Mouse (Mus musculus) heart, postnatal 25 days (tissue): ENCODE data around the gene Ephb6. TPM values are rescaled to one million over a fixed set of nuclear protein-coding genes. Genes with fewer than 3 reads are reported as not detected.

Source experiments
- DNase-seq: peaks from one replicate; pipeline ENCODE4 v3.0.0; 2022; ENCODE audit warnings: low spot score
- intact Hi-C: fragments of 180-260 bp; cut with DNase I; formaldehyde crosslinking; loops from one replicate; pipeline ENCODE4 v1.15.1; 2025
- total RNA-seq, 2 experiments: library from RNA; stranded (reverse); gene quantifications; 2 replicates each; pipeline ENCODE4 v1.2.3; 2021

Gene Ephb6
- total RNA-seq, 2 experiments from 2014 or later, result 1.6 to 2.0 TPM

- DNase-seq, result no peak
- intact Hi-C loops, result no loop called here
These were observed 16.1 kb downstream of the Ephb6 start for GRCm38 (mm10) chr6:41621241-41621990.

DNA sequence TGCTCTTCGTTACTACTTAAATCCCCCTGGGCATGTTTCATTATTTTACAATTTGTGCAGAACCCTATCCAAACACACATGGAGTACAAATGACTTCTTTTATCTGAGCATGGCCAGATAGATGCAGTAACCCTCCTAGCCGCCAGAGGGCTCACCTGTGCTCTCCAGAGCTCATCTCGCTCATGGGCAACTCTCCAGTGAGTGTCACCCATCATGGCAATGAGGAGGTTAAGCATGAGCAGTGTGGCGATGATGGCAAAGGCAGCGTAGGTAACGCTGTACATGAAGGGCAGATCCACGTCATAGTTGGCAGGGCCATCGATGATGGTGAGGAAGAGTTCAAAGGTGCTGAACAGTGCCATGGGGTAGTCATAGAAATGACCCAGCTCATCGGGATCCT lies 17.4 kb downstream of the Ephb6 start:
- no peak for DNase-seq

DNA sequence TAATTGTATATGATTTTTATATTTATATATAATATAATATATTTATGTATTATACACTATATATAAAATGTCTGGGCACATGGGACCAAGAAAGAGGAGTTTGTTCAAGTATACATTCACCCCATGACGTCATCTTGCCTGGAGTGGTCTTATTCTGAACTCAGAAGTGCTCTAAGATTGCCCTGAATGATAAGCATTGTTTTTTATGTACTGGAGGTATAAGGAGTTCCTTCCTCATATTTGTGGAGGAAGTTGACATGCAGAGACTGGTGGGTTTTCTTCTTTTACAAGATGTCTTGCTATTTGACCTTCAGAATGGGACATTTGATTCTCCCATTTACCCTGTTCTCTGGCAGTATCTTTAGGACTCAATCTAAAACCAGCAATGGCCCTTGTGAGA lies 22.9 kb downstream of the Ephb6 start:
- DNase-seq, result no peak
- intact Hi-C loops, result no loop called here

More for the DNA sequence above, 17.4 kb downstream of the Ephb6 start:
- intact Hi-C loops, result no loop called here

- DNase-seq, result no peak
- intact Hi-C loops, result no loop called here
These were observed 25.5 kb downstream of the Ephb6 start for GRCm38 (mm10) chr6:41630791-41631190.

- intact Hi-C loops, result no loop called here
- DNase-seq, result no peak
These were observed 26.3 kb downstream of the Ephb6 start for GRCm38 (mm10) chr6:41631549-41631948.

DNA sequence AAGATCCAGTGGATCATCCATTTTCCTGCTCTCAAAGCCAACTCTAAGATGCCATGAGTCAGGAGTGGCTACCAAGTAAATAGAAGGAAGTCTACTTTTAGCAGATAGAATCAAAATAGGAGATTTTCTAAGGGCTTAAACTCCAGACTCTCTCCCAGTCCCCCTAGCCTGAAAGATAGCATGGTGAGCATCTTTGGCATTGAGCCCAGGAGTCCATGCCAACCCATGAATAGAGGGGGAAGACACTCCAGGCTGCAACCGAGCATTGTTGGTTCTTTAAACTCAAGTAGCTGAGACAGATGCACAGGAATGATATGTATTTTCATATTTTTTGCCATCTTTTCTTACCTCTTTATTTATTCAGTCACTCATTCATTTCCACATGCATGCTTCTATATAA lies 29.9 kb downstream of the Ephb6 start:
- intact Hi-C loops, result no loop called here
- DNase-seq, result no peak

- no peak for DNase-seq
- intact Hi-C loops, result no loop called here
These were observed 30.9 kb downstream of the Ephb6 start, which contains the start of gene Trpv6 for GRCm38 (mm10) chr6:41636178-41636577. Gene Trpv6 (minus strand): TSS chr6:41636405.

- intact Hi-C loops, result no loop called here
- DNase-seq, result no peak
These were observed 32.1 kb downstream of the Ephb6 start for GRCm38 (mm10) chr6:41637393-41637792.

GRCm38 (mm10) chr6:41637927-41638506 lies 32.7 kb downstream of the Ephb6 start:
- intact Hi-C loops, result no loop called here
- DNase-seq, result no peak

DNA sequence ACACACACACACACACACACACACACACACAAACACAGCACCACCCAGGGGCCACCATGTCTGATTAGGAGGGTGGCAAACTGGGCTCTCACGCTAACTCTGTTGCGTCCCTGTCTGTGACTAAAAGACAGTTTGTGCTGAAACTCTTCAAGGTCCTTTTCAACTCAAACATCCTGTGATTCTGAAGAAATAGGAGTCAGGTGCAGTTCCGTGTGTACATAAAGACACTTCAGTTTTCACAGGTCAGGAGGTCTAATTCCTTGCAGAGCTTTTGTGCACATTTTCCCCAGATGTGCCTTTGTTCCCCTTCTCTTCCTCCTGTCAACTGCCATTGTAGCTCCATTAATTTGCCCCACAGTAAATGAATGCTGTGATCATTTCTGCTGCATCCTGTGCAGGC lies 35.2 kb downstream of the Ephb6 start:
- intact Hi-C loops, result no loop called here

GRCm38 (mm10) chr6:41641173-41641866 lies 36.0 kb downstream of the Ephb6 start:
- intact Hi-C loops, result no loop called here
- DNase-seq, result no peak

More for the DNA sequence above, 35.2 kb downstream of the Ephb6 start:
- DNase-seq, result no peak

GRCm38 (mm10) chr6:41642765-41643164 lies 37.5 kb downstream of the Ephb6 start:
- intact Hi-C loops, result no loop called here
- no peak for DNase-seq

GRCm38 (mm10) chr6:41643227-41643626 lies 37.9 kb downstream of the Ephb6 start:
- DNase-seq, result no peak
- intact Hi-C loops, result no loop called here

DNA sequence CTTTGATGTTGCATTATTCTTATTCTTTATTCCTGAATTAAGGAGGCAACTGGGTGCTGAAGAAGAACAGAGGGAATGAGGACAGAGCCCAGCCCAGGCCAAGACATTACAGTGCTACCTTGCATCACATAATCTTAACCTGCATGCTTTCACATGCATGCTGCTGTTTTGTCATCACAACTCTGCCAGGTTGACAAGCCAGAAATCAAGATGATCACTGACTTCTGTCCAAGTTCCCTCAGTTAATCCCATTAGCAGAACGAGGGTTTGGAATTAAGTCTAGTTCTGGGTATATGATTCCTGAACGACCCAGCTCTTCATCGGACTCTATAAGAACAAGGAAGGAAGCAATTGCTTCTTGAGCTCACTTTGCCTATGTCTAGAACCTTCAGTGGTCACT lies 40.9 kb downstream of the Ephb6 start:
- intact Hi-C loops, result no loop called here

DNA sequence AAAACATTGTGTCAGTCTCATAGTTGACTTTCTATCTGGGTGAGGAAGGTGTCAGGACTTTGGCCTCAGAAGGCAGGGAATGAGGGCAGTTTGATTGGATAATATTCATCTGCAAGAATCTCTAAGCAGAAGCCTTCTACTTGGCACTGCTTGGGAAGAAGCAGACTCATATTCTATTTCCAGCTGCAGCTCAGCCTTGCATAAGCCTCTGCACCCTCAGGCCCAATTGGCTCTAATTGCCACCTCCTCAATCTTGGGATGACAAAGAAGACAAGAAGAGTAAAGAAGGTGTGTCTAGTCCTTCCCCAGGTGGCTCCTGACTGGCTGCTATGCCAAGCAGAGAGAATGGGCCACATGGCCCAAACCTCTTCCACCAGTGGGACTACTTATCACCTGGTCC lies 41.4 kb downstream of the Ephb6 start:
- intact Hi-C loops, result no loop called here
- no peak for DNase-seq

More for the DNA sequence above, 40.9 kb downstream of the Ephb6 start:
- no peak for DNase-seq

DNA sequence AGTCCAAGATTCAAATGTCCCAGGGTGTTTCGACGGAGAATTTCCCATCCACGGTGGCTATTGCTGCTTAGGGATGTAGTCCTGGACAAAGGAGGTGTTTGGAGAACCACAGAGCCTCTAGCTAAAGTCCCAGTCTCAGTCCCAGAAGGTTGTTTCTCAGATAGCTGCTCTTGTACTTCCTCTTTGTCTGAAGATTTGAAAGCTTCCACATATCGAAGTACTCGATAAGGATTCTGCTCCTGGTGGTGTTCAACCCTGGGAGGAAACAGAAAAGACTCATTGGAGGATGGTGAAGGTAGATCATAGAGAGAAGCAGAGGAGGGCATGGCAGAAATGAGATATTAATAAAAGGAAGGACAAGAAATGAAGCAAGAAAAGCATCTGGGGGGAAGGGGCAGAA lies 47.9 kb downstream of the Ephb6 start:
- intact Hi-C loops, result no loop called here
- no peak for DNase-seq

- intact Hi-C loops, result no loop called here
- no peak for DNase-seq
These were observed 49.4 kb downstream of the Ephb6 start for GRCm38 (mm10) chr6:41654648-41655047.

DNA sequence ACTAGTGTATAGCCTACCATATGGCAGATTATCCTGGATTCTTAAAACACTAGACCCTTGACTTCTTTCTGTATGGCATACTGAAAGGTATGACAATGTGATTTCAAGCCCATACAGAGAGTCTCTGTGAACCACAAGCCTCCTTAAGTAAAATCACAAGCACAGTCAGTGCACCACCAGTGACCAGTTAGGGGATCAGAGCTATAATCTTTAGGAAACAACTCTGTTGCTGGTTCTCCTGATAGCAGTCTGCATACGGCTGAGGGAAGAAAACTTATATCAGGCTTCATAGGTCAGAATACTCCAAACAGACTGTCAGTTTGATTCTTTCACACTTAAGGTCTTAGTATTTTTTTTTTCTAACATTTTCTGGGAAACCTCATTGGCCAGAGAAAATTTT lies 53.2 kb downstream of the Ephb6 start:
- intact Hi-C loops, result no loop called here
- DNase-seq, result no peak

- DNase-seq, result no peak
- intact Hi-C loops, result no loop called here
These were observed 57.0 kb downstream of the Ephb6 start for GRCm38 (mm10) chr6:41662320-41662719.
